Mouse (Mus musculus): ENCODE data around the gene Ttc17.
"Not testable (repeated sequence)": the region's sequence is repeated elsewhere in the genome, so short reads cannot be mapped to it uniquely, and the experiment has no call there.

Gene Ttc17

DNA sequence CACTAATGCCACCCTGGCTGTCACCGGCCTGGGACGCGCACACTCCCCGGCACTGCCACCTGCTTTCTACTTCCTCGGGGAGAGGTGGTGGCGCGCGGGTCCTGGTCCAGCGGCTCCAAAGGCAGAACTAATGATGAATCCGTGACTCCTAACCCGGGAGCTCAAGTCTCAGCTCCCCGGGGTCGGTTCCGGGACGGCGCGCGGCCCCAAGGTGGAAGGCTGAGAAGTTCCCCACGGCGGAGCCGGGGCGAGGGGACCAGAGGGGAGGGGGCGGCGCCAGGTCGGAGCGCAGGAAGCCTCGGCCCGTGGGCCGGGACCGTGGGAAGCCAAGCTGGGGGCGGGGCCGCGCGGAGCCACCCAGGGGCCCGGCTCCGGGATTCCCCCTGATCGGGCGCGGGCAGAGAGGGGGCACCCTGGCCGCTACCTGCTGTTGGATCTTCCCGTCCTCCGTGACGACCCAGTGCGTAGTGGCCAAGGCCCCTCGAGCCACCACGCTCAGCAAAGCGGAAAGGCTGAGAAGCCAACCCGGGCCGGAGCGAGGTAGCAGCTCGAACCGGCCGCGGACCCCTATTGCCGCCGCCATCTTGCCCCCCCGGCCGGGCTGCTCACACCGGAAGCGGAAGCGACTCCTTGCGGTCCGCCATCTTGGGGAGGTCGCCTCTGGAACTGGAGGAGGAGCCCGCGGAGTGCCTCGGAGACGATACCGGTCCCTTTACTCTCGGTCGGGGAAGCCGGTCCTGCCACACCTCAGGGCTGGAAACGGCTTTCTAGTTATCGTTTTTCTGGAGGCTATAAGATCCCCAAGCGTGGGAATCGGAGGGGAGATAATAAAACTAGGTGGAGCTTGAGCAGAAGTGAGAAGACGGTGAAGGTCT, at the start of gene Ttc17:
Gene Ttc17 (minus strand): TSS at position 607 of the 875 bp plus-strand sequence.
- peak; percentile 65 to 79 for DNase-seq (ENCODE audit: low spot score in 2 of 2)

DNA sequence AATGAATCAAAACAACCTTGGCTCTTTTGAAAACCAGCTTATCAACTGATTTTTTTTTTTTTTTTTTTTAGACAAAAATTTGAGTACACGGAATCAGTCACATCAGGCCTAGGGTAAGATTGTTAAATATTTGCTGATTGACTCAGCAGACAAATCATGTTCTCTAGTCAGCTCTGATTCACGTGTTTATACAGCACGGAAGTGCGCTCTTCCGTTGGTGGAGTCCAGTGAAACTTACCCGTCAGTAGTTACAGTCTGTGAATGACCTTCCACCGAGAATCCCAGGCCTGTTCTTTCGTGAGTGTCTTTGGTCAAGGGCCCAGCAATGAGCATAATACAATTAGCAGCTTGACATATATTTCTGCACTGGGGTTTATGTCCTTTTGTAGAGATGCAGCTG, 43.2 kb upstream of the Ttc17 start:
- no peak for DNase-seq (ENCODE audit: low spot score in 2 of 2)

DNA sequence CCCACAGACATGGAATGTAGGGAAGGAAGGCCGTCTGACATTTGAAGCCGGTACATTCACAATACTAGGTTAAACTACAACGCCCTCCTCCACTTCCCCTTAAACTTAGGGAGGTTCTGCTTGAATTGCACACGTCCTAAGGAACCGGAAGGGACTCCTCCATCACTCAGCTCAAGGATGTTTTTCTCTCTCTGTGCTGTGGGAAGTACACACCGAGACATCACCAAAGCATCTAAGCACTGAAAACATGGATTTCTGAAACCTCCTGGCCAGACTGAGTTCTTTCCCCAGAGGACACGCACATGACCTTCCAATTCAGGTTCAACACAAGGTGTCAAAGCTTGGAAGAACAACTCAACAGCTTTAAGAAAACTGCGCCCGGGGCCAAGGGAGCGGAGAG, 30.5 kb upstream of the Ttc17 start:
- DNase-seq (ENCODE audit: low spot score in 2 of 2) = no peak

DNA sequence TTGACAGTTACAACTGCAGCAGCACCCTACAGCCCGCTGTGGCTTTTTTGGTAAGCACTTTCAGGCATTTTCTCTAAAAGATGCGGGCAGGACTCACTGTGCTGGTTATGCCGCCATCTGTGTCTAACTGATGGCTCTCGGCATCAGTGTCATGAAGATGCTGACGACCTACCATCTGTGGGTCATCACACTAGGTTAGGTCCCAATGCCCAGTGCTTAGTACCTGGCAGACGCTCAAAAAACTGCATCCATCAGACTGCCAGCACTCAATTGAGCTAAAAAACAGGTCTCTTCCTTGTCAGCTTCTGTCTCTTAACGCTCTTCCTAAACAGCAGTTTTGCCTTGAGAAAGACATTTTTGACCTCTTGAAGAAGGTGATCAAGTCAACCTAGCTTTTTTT, 29.0 kb upstream of the Ttc17 start:
- no peak for DNase-seq (ENCODE audit: low spot score in 2 of 2)

DNA sequence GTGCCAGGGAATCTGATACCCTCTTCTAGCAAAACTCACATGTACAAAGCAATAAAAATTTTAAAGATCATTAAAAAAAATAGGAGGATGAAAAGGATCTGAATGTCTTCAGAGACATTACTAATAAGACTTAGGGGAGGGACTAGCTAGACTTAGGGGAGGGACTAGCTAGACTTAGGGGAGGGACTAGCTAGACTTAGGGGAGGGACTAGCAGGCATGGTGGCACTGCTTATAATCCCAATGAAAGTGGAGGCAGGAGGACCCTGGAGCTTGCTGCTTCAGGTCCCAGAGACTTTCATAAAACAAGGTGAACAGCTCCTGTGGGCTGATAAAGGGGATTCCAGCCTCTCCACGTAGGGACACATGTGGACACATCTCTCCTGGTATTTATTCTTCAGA, 28.3 kb upstream of the Ttc17 start:
- no peak for DNase-seq (ENCODE audit: low spot score in 2 of 2)

DNA sequence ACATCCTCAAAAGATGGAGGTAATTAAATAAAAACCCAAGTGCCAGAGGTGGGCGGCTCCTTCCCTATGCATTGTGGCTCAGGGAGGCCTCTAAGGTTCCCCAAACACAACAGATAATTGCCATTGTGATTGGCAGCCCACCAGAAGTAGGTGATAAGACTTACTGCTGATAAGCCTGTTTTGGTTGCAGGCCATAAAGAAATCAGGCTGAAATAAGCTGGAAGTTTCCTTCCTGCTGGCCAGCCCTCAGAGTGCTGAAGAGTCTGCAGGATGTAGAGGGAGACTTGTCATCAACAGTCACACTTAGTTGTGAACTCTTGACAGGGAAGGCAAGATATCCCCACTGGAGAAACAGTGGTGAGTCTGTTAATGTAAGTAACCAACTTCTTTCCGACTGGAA, 25.7 kb upstream of the Ttc17 start:
- no peak for DNase-seq (ENCODE audit: low spot score in 2 of 2)

DNA sequence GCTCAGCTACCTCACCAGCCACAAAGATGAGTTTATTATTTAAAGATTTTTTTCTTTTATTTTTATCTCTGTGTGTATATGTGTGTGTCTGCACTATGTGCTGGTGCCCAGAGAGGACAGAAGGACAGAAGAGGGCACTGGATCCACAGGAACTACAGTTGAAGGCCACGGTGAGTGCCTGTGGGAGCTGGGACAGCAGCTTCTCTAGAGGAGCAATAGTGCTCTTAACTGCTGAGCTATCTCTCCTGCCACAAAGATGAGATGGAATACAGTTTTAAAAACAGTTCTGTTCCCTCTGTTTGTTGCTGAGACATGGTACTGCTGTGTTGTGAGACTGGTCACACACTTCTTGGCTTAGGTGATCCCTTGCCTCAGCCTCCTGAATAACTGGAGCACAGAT, 22.0 kb upstream of the Ttc17 start:
- no peak for DNase-seq (ENCODE audit: low spot score in 2 of 2)

DNA sequence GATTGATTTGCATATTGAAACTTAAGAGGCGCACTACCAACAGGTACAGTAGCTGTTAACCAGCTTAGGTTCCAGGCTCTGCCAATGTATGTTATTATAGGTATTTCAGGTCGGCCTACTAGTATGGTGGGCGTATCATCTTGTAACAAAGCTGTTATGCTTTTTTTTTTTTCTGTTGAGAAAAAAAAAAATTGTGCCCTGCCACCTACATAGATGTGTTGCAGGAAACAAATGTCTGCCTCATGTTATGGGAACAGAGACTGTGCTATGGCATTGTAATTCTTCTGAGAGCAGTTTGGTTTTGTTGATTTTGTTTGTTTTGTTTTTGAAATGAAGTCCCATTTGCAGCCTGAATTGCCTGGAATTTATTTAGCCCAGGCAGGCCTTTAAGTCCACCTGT, 952 bp upstream of the Ttc17 start:
- DNase-seq (ENCODE audit: low spot score in 2 of 2) = no peak

DNA sequence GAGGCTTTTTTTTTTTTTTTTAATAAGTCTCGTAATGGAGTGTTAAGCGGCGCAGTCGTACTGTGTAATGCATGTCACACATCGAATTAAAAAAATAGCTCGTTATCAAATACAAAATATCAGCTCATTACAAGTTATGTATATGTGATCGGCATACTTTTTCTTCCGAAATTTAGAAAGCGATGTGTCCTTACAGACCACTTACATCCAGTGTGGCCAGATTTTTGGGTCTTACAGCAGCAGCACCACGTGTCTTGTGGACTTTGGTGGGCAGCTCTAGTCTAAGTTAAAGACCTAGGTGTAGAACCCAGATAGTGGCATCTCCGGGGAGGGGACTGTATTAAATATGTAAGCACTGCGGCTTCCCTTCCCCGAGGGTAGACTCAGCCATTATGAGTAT, 532 bp upstream of the Ttc17 start:
- DNase-seq (ENCODE audit: low spot score in 2 of 2) = no peak

DNA sequence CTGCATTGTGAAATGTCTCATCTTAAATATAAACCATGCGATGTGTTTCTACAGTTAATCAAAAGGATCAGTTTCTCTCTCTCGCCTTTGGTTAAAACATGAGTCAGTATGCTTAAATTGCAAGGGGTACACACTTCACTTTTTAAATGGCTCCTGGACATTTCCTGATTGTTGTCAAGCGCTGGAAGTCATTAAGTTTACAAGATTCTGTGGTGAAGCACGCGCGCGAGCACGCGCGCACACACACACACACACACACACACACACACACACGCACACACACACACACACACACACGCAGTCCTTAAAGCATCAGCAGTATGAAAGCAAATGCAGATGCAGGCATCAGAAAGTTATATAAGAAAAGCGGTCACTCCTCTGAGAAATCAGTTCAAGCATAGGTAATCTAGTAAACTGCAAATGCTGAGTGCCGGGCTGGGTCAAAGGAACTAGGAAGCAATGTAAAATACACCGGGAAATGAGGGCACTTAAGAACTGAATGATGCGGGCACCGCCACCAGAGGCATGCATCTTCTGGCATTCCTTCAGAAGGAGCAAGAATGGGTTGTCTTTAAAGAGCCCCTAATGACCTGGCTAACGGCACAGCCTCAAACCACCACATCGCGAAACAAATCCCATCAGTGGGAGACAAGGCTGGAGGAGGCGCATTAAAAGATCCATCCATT, 949 bp downstream of the Ttc17 start:
- peak in 1 of 2 experiments; percentile 16 for DNase-seq (ENCODE audit: low spot score in 2 of 2)

DNA sequence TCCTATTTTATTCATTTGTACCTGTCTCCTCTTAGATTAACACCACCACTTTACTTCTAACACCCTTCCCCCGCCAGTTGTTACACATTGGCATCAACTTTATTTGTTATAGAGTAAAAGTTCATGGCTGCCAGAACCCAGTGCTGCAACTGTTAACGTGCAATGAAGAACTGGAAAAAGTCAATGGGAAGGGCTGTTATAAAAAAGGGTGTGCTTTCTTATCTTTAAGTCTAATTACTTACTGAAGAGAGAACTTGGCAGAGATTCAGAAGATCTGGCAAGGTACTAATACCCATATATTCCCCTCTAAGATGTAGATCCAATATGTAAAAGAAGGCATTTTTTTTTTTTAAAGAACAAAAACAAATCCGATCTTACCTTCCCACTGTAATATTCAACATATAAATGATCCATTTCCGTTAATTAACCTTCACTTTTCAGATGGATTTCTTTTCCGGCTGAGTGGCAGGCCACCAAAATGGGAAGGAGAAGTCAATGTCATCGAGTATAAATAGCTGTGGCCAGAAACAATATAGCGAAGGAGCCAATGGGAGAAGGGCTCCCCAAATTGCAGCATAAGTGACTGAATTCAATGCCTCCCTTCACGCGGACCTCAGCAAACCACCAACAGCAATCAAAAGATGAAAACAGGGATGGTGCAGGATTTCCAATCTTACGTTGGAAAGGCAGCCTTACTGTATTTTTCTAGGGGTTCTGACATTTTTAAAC, 1.8 kb downstream of the Ttc17 start:
- DNase-seq (ENCODE audit: low spot score in 2 of 2) = no peak

DNA sequence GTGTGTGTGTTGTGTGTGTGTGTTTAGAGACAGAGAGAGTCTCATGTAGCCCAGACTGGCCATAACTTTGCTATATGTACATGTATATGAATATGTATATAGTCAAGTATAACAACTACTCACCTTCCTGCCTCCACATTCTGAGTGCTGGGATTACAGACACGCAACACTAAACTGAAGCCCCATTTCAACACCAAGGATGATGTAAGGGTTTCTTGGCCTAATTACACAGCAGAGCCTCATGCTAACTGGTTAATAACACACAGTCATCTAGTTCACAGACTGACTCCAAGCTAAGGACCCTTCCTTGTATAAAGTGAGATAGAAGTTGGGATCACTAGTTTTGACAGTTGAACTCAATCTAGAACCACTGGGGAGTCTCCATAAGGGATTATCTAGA, 3.9 kb downstream of the Ttc17 start:
- no peak for DNase-seq (ENCODE audit: low spot score in 2 of 2)

DNA sequence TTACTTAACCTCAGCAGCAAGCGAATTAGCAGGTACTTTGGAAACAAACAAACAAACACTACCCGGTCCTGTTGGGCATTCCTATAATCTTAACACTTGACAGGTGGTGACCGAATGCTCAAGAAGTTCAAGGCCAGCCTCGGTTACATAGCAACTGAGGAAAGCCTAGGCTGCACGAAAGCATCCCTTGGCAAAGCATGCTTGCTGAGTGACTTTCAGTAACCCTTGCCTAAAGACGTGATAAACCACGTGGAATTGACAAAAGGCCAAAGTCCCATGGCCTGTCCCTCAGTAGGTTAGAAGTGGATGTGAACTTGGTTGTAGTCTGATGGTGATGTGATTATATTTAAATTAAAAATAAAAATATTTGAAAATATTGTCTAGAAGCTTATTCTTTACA, 4.4 kb downstream of the Ttc17 start:
- DNase-seq (ENCODE audit: low spot score in 2 of 2) = no peak

DNA sequence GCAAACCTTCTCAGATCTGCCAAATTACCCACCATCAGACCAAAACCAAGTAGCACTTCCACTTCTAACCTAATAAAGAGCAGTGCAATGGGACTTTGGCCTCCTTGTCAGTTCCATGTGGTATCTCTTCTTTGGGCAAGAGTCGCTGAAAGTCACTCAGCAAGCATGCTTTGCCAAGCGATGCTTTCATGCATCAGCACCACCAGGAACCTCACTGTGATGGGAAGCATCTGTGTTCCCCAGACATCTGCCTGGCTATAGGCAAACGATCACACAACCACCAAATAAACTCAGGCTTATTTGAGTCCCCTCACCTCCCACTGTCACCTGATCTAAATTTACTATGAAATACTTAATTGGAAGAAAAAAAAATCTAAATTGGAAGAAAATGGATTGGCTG, 5.5 kb downstream of the Ttc17 start:
- no peak for DNase-seq (ENCODE audit: low spot score in 2 of 2)

DNA sequence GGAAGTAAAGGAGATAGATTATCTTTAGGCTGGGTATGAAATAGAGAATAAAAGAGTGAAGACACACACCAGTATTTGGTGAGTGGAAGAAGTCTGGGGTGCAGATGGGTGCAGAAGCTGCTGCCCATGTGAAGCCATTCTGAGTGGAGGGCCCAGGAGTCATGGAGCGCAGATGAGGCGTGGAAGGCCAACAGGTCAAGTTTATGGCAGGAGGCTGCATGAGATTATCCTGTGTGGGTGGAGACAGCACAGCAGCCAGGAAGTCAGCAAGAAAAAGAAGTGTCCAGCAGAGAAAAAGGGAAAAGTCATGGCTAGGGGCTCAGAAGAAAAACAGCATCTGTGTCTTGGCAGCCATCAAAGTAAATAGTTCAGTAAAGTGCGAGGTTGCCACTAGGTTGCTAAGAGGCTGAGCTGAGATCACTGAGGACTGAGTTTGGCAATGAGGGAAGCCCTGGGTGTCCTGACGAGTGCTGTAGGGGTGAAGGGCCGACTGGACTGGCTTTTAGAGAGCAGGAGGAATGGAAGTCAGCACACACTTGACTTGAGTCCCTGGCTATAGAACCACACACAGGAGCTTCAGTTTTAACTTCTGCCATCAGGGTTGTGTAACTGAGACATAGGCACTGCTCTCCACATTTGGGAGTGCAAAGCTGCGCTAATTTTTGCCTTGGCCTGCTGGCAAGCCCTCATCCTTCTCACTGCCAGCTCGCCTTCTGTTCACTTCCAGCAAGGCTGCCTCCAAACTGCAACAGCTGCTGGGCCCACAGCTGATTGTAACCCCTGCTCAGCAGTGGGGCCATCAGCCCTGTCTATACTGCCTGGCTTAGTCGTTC, 8.1 kb downstream of the Ttc17 start:
- peak; percentile 22 to 29 for DNase-seq (ENCODE audit: low spot score in 2 of 2)

DNA sequence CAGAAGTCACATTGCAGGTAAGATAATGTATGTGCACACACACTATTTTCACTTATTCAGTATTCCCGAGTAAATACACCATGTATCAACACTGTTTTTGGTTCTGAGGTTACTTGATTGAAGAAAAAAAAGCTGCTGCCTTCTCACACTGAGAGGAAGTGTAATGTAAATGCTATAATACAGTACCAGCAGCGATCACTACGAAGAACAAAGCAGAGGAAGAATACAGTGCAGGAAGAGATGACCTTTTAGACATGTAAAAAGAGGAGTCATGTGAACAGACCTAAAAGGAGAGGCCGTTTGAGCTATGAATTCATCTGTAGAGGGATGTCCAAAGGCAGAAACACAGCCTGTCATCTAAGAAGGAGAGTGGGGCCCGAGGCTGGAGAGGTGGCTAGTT, 9.0 kb downstream of the Ttc17 start:
- no peak for DNase-seq (ENCODE audit: low spot score in 2 of 2)

DNA sequence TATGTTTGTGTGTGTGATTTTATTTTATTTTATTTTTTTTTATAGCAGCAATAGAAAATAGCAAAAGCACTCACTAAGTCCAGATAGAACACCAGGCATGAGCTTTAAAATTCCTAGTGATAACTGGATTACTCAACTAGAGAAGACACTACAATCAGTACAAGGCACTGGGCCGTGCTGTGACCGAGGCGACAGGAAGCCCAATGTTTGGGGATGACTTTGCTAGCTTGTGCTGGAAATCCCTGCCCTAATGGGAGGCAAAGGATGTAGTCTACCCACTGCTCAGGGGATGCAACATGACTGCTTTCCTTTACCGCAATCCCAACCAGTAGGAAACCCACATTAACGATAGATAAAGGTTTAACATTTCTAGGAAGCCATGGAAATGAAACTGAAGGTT, 10.2 kb downstream of the Ttc17 start:
- no peak for DNase-seq (ENCODE audit: low spot score in 2 of 2)

DNA sequence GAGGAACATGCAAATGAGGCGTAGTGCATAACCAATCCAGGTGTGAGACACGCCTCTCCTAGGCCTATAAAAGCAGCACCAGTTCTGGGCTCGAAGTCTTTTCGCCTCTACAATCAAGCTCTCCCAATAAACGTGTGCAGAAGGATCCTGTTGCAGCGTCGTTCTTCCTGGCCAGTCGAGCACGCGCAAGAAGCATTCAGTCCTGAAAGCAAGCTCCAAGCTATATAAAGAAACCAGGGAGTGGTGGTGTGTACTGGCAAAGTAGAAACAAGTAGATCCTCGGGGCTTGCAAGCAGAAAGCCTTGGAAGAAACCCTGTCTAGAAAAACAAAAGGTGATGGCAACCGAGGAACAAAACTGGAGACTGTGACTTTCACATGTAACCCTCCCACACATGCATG, 15.4 kb downstream of the Ttc17 start:
- DNase-seq (ENCODE audit: low spot score in 2 of 2) = not testable (repeated sequence)

DNA sequence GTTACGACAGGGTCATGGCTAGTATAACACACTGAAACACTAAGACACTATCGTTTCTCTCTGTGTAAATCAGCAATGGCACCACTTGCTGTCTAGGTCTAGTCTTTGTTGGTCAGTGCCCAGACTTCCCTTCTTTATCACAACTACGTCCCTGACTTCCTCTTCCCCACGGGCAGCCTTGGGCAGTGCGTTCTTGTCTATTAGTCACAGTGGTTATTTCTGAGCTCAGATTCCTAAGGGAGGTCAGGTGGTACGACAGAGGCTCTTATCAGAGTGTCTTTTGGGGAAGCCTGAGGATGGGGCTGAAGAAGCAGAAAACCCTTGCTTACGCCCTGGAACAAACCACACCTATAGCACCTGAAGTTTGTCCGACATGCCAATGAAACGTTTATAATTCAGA, 17.5 kb downstream of the Ttc17 start:
- no peak for DNase-seq (ENCODE audit: low spot score in 2 of 2)

DNA sequence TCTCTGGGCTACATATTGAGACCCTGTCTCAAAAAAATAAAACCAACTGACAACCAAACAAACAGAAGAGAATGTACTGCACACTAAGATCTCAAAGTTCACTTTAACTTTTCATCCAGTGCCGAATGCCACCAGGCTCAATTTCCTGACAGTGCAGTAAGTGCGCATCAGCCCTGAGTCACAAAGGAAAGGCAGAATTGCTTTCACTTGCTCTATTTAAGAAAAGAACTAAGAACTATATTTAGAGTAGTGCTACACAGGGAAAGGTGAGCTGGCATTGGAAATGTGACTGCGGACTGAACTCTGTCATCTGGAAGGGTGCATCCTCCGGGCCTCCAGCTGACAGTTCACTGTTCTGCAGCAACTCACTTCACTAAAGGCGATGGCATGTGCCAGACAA, 18.6 kb downstream of the Ttc17 start:
- no peak for DNase-seq (ENCODE audit: low spot score in 2 of 2)

DNA sequence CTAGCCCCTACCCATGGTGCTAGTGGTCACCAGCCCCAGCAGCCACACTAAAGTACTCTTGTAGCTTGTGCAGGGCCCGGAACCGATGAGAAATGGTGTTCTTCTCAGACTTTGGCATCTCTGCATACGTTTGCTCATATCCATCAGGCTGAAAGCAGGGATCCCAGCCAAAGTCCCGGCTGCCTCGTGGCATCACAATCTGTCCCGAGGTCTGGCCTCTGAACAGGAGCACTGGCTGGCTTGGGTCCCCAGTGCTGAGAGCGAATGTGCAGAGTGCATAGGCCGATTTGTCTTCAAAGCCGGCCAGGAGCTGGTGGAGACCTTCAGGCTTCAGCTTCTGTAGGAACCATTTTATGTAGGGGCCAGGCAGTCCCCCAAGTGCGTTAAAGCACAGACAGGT, 22.0 kb downstream of the Ttc17 start:
- not testable (repeated sequence) for DNase-seq (ENCODE audit: low spot score in 2 of 2)
